Mouse (Mus musculus) forebrain, embryonic 14.5 days (tissue): ENCODE measurements around the gene Slc16a3. TPM values are rescaled to one million over a fixed set of nuclear protein-coding genes. Genes with fewer than 3 reads are reported as not detected.
A peak's percentile ranks its signal among the peaks of the same experiment; 100 is the strongest.

Source experiments
- ATAC-seq: fragments of 200-750 bp; cut with Nextera tagmentation; 2 replicates; pipeline ENCODE4 v1.8.0; 2017; ENCODE audit warnings: mild to moderate bottlenecking, moderate library complexity
- DNase-seq: peaks from one replicate; pipeline ENCODE4 v3.0.0-alpha.2; 2015; ENCODE audit warnings: low spot score
- H3K27ac ChIP-seq: fragments of 300-500 bp; sonication (generic); 2 replicates; pipeline ENCODE4 v1.5.1; 2014; ENCODE audit warnings: low read depth, mild to moderate bottlenecking, control low read depth, low read length, moderate library complexity
- H3K27me3 ChIP-seq: fragments of 300-500 bp; sonication (generic); replicated peaks from 2 replicates; pipeline ENCODE4 v1.6.1; 2014; ENCODE audit warnings: low read length, control low read depth, mixed read lengths; ENCODE audit not compliant: control insufficient read depth, insufficient read depth
- H3K36me3 ChIP-seq: fragments of 300-500 bp; sonication (generic); 2 replicates; pipeline ENCODE4 v1.6.1; 2014; ENCODE audit warnings: low read length, control low read depth; ENCODE audit not compliant: control insufficient read depth, insufficient read depth
- H3K4me1 ChIP-seq: fragments of 300-500 bp; sonication (generic); 2 replicates; pipeline ENCODE4 v1.6.1; 2014; ENCODE audit warnings: antibody characterized with exemption, low read length, control low read depth; ENCODE audit not compliant: control insufficient read depth, insufficient read depth
- H3K4me2 ChIP-seq: fragments of 300-500 bp; sonication (generic); 2 replicates; pipeline ENCODE4 v1.6.1; 2014; ENCODE audit warnings: mild to moderate bottlenecking, control low read depth, low read length
- H3K4me3 ChIP-seq: fragments of 300-500 bp; sonication (generic); 2 replicates; pipeline ENCODE4 v1.5.1; 2014; ENCODE audit warnings: low read depth, low read length, control low read depth
- H3K9ac ChIP-seq: fragments of 300-500 bp; sonication (generic); 2 replicates; pipeline ENCODE4 v1.6.1; 2014; ENCODE audit warnings: mild to moderate bottlenecking, low read length, control low read depth, moderate library complexity
- H3K9me3 ChIP-seq: fragments of 300-500 bp; sonication (generic); replicated peaks from 2 replicates; pipeline ENCODE4 v1.6.1; 2016; ENCODE audit warnings: low read length, control low read depth, mixed read lengths; ENCODE audit not compliant: control insufficient read depth
- WGBS: fragments of 180-500 bp; shearing (Covaris S2); extraction: QIAGEN DNeasy Blood & Tissue Kit; methylation state at CpG from one replicate; pipeline ENCODE4 v1.1.7; 2014; 5-methylcytosine and 5-hydroxymethylcytosine counted together
- polyA plus RNA-seq: library from polyadenylated mRNA; unstranded; fragments of >200 nt; fragmentation: Nextera tagmentation; extraction: Ambion mirVana; gene quantifications from 2 replicates; pipeline ENCODE4 v1.2.1, GENCODE M21; 2014

Slc16a3 gene
- polyA plus RNA-seq, 1 experiment from 2014 or later = 5.6 TPM

DNA sequence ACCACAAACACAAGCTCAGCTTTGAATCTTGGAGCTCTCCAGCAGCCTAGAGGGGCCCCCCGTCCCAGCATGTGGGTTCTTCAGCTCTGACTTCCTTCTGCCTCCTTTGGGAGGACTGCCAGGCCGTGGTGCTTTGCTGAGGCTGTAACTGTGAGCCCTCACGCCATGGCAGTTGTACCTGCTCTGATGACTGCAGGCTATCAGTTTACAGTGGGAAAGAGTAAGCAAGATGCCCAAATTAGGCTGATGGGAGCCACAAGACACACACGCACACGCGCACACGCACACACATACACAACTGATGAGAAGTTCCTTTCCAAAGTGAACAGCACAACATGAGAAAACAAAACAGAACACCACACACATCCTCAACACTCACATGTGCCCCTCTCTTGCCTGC, 14.6 kb downstream of the Slc16a3 start:
- Histone ChIP-seq H3K4me3 (no peak overlapping the region), H3K36me3 (peaks cover 93% of the 10 kb centered on the region)
- 91% methylated on average over 7 of the region's 7 CpGs for WGBS

DNA sequence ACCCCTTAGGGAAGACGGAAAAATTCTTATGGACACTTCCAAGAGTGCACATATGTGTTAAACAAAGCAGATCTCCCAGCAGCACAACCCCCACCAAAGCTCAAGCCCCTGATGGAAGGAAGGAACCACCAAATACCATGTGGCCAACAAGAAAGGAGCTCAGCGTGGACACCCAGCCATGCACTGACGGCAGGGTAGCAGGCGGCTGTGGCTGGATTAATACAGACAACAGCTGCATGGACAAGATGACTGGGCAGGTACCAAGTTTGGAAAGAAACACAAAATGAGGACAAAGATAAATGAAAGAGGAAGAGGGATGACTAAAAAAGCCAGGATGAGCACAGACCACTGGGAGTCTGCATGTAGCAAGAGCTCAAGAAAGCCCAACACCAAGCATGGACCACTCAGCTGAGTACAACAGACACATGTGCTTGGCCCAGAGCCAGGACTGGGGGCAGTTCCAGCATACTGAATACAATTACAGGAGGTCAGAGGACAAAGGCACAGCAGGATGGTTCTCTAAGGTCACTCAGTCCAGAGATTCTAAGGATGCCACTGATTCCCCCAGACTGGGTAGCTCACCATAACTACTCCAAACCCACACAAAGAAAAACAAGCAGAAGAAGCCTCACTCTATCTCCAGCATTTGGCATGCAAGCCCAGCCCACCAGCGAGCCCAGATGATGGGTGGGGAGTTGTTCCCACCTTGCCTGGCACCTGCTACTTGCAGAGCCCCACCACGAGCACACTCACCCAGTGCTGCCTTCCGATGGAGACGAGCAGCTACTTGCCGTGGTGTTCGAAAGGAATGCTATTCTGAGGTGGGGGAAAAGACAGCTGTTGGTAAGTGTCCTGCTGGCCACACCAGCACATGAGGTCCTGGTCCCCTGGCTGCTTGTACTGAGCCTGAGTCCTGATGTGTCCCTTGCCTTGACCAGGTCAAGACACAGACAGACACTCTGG, 16.2 kb downstream of the Slc16a3 start:
- H3K36me3 ChIP-seq = peaks cover 96% of the 10 kb centered on the region
- no peaks in the 10 kb centered on the region for H3K4me1 ChIP-seq
- ATAC-seq (no peak), DNase-seq (peak; percentile 25)
- no peak overlapping the region for H3K27ac ChIP-seq
- no peaks in the 10 kb centered on the region for H3K9me3 ChIP-seq
- no peak overlapping the region for H3K9ac ChIP-seq
- H3K4me2 ChIP-seq = no peak overlapping the region
- H3K27me3 ChIP-seq = no peaks in the 10 kb centered on the region
- H3K4me3 ChIP-seq = no peak overlapping the region
- WGBS = 76% methylated on average over 10 of the region's 10 CpGs

More for the DNA sequence above, 14.6 kb downstream of the Slc16a3 start:
- Histone ChIP-seq H3K27me3 (no peaks in the 10 kb centered on the region), H3K9me3 (no peaks in the 10 kb centered on the region), H3K4me2 (no peak overlapping the region), H3K9ac (no peak overlapping the region), H3K27ac (no peak overlapping the region), H3K4me1 (no peaks in the 10 kb centered on the region)
- ATAC-seq (no peak), DNase-seq (no peak)

DNA sequence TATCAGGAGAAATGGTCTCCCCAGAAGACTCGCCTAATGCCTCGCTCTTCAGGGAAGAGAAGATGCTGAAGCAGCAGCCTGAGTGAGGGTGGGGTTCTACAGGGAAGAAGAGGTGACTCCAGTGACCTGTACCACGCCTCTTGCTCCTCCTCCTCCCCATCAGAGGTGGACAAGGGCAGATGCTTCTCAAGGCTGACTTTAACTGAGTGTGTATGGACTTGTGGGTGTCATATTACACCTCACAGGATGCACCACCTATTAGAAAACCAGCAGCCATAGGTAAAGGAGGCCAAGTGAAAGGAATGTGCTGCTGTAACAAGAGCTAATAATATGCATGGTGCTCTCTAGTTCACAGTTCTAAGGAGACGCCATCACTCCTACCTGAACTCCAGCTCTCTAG, 17.3 kb downstream of the Slc16a3 start:
- Histone ChIP-seq H3K4me1 (no peaks in the 10 kb centered on the region), H3K27me3 (no peaks in the 10 kb centered on the region), H3K4me3 (no peak overlapping the region), H3K36me3 (peaks cover 98% of the 10 kb centered on the region), H3K9ac (no peak overlapping the region), H3K4me2 (no peak overlapping the region), H3K27ac (no peak overlapping the region), H3K9me3 (no peaks in the 10 kb centered on the region)
- 87% methylated on average over 4 of the region's 4 CpGs for WGBS
- DNase-seq (no peak), ATAC-seq (no peak)

DNA sequence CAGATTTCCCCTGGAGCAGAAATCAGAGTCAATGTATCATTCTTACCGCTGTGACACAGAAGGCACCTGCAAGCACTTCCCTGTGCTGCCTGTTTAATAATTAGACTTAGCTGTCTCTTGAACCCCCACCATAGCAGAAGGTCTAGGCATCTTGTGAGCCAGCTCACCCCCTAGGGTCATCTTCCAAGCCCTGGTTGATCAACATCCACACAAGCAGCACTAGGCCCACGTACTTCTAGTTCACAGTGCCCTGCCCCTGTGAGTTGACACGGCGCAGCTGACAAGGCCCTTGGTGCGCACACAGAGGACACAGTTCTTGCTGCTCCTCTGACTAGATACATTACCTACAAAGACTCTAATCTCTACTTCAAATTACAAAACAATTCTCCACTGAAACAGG, 21.5 kb downstream of the Slc16a3 start:
- no peak overlapping the region for H3K9ac ChIP-seq
- no peaks in the 10 kb centered on the region for H3K4me1 ChIP-seq
- peaks cover 99% of the 10 kb centered on the region for H3K36me3 ChIP-seq
- no peak overlapping the region for H3K27ac ChIP-seq
- H3K27me3 ChIP-seq = no peaks in the 10 kb centered on the region
- ATAC-seq = no peak
- no peak overlapping the region for H3K4me2 ChIP-seq
- H3K4me3 ChIP-seq = no peak overlapping the region
- H3K9me3 ChIP-seq = no peaks in the 10 kb centered on the region
- DNase-seq = no peak
- WGBS = 95% methylated on average over 5 of the region's 5 CpGs

DNA sequence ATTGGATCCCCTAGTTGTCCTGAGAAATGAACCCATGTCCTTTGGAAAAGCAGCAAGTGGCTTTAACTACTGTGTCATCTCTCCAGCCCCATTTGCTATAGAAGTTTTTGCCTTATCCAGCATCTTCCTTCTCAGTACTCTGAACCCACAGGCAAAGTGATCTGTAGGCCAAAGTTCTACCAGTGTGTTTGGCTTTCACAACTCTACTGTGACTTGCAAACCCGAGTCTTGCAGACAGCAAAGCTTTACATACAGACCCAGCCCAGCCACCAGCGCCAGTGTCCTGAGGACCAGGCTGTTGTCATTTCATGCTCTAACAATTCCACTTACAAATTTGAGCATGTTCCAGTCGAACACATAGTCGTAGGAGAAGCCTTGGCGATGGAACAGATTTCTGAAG, 23.0 kb downstream of the Slc16a3 start:
- no peak for DNase-seq
- no peak overlapping the region for H3K27ac ChIP-seq
- H3K9ac ChIP-seq = no peak overlapping the region
- H3K4me3 ChIP-seq = no peak overlapping the region
- H3K27me3 ChIP-seq = no peaks in the 10 kb centered on the region
- H3K4me2 ChIP-seq = no peak overlapping the region
- H3K36me3 ChIP-seq = peaks cover 99% of the 10 kb centered on the region
- H3K9me3 ChIP-seq = no peaks in the 10 kb centered on the region
- whole genome bisulfite sequencing = 94% methylated on average over 5 of the region's 5 CpGs
- H3K4me1 ChIP-seq = no peaks in the 10 kb centered on the region
- no peak for ATAC-seq

GRCm38 (mm10) chr11:120973318-120973717, 25.0 kb downstream of the Slc16a3 start:
- no peak overlapping the region for H3K4me3 ChIP-seq
- H3K27ac ChIP-seq = no peak overlapping the region
- H3K36me3 ChIP-seq = peaks cover 98% of the 10 kb centered on the region
- no peak overlapping the region for H3K9ac ChIP-seq
- H3K4me1 ChIP-seq = no peaks in the 10 kb centered on the region
- ATAC-seq = no peak
- no peak for DNase-seq
- 85% methylated on average over 6 of the region's 6 CpGs for WGBS
- H3K9me3 ChIP-seq = no peaks in the 10 kb centered on the region
- H3K27me3 ChIP-seq = no peaks in the 10 kb centered on the region
- H3K4me2 ChIP-seq = no peak overlapping the region

DNA sequence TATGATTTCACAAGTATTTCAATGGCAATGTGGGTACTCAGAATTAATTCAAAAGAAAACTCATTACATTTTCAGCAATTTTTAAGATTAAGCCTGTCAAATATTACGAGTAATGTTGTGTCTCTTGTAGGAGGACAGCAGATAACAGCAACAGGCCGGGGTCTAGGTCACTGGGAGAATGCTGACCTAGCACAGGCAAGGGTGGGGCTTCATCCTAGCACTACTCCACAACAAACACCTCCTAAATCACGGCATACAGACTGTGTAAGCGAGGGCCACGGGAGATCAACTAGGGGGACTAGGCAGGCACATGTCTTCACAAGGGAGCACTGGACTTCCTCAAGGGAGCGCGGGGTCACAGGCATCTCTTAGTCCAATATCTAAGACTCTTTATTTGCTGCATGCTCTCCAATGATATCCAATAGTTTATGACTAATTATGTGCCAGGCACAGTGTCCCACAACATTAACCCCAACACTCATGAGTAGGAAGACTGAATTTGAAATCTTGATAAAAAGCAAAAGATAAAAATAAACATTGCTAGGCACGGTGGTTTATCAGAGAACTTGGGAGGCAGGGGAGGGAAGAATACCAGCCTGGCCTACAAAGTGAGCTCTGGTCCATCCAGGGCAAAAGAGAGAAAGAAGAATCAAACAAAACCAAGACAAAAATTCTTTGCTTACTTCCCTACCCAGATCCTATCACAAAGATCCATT, 31.6 kb downstream of the Slc16a3 start:
- H3K9ac ChIP-seq = no peak overlapping the region
- H3K27me3 ChIP-seq = no peaks in the 10 kb centered on the region
- H3K9me3 ChIP-seq = no peaks in the 10 kb centered on the region
- no peak overlapping the region for H3K4me3 ChIP-seq
- peaks cover 91% of the 10 kb centered on the region for H3K36me3 ChIP-seq
- WGBS = 89% methylated on average over 8 of the region's 8 CpGs
- no peak overlapping the region for H3K4me2 ChIP-seq
- no peak for DNase-seq
- H3K4me1 ChIP-seq = no peaks in the 10 kb centered on the region
- no peak for ATAC-seq
- no peak overlapping the region for H3K27ac ChIP-seq

- DNase-seq (no peak), ATAC-seq (no peak)
- no peaks in the 10 kb centered on the region for H3K9me3 ChIP-seq
- no peak overlapping the region for H3K4me2 ChIP-seq
- no peaks in the 10 kb centered on the region for H3K27me3 ChIP-seq
- H3K4me3 ChIP-seq = no peak overlapping the region
- WGBS = 87% methylated on average over 9 of the region's 9 CpGs
- no peaks in the 10 kb centered on the region for H3K4me1 ChIP-seq
- H3K27ac ChIP-seq = no peak overlapping the region
- no peak overlapping the region for H3K9ac ChIP-seq
- peaks cover 89% of the 10 kb centered on the region for H3K36me3 ChIP-seq
Measured at GRCm38 (mm10) chr11:120980427-120981035, 32.3 kb downstream of the Slc16a3 start.
